Mouse (Mus musculus): Measurements from ENCODE around the gene Ipo11. TPM values are rescaled to one million over a fixed set of nuclear protein-coding genes. Genes with fewer than 3 reads are reported as not detected.
A peak's percentile ranks its signal among the peaks of the same experiment; 100 is the strongest.
"Not testable (repeated sequence)": the region's sequence is repeated elsewhere in the genome, so short reads cannot be mapped to it uniquely, and the experiment has no call there.

Ipo11 gene
- polyA plus RNA-seq, 1 experiment from 2014 or later, result 40.0 TPM

DNA sequence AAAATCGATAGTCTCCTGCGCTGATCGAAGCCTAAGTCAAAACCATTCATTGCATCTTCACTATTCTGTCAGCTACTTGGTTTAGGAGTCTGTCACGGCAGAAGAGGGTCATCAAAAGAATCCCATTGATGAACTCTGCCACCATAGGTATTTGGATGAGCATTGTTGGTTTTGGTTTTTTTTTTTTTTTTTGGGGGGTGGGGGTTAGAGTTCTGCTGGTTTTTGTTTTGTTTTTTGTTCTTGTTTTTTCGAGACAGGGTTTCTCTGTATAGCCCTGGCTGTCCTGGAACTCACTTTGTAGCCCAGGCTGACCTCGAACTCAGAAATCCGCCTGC is 347 bp upstream of the Ipo11 start:
- Histone ChIP-seq H3K4me2 (peak overlapping the region; percentile 69), H3K27ac (replicated peaks) (peak overlapping the region; percentile 87), H3K27me3 (no peaks in the 10 kb centered on the region), H3K4me1 (replicated peaks) (peaks cover 21% of the 10 kb centered on the region), H3K36me3 (no peaks in the 10 kb centered on the region), H3K9me3 (no peaks in the 10 kb centered on the region), H3K4me3 (peak overlapping the region; percentile 76), H3K9ac (peak overlapping the region; percentile 41; the same call in 1 of the 2 replicates)
- ATAC-seq (ENCODE audit: low FRiP score, low read depth), result no peak; the same call in 1 of the 2 replicates
- 25% methylated on average over 7 of the region's 7 CpGs for WGBS

DNA sequence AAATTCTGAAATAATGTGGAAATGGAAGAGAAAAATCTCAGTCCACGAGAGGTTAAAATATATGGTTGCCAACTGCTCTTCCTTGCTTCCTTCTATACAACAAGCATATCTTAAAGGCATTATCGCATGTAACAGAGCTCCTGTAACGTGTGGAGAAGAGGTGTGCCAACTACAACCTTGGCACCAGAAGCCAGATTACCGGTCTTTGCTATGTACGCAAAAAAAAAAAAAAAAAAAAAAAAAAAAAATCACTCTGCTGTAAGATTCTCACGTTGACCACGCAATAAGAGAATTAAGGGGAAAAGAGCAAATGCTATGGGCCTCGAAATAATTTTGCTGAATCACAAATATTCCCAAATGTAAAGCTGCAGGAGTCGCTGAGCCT is 895 bp downstream of the Ipo11 start:
- WGBS, result 6% methylated on average over 9 of the region's 9 CpGs
- peak overlapping the region; percentile 79 for H3K9ac ChIP-seq
- peaks cover 21% of the 10 kb centered on the region for H3K4me1 ChIP-seq (replicated peaks)
- no peaks in the 10 kb centered on the region for H3K36me3 ChIP-seq
- peak overlapping the region; percentile 69 for H3K4me2 ChIP-seq
- no peaks in the 10 kb centered on the region for H3K27me3 ChIP-seq
- no peaks in the 10 kb centered on the region for H3K9me3 ChIP-seq
- peak overlapping the region; percentile 76 for H3K4me3 ChIP-seq
- ATAC-seq (ENCODE audit: low FRiP score, low read depth), result no peak
- H3K27ac ChIP-seq (replicated peaks), result peak overlapping the region; percentile 87

DNA sequence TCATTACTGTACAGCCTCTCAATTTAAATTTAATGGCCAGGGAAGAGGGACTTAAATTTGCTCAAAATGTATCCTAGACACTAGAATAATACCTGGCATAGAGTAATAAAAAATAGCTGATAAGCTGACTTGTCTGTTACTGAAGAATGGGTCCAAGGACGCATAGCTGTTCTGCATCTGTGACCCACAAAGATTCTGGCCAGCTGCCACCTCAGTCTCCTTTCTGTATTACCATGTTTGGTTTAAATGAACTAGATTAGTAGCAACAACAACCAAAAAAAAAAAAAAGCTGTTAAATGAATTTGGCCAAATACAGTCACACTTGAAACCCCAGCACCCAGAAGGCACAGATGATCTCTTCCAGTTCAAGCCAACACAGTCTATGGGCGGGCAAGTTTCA is 7.6 kb downstream of the Ipo11 start:
- Histone ChIP-seq H3K27me3 (no peaks in the 10 kb centered on the region), H3K4me2 (no peak overlapping the region), H3K9me3 (no peaks in the 10 kb centered on the region), H3K27ac (replicated peaks) (no peak overlapping the region), H3K4me3 (no peak overlapping the region), H3K36me3 (peaks cover 11% of the 10 kb centered on the region; the same call in 1 of the 2 replicates), H3K4me1 (replicated peaks) (peaks cover 3% of the 10 kb centered on the region; the same call in 1 of the 2 replicates), H3K9ac (no peak overlapping the region)
- ATAC-seq (ENCODE audit: low FRiP score, low read depth), result no peak
- WGBS, result 93% methylated on average over 2 of the region's 2 CpGs

DNA sequence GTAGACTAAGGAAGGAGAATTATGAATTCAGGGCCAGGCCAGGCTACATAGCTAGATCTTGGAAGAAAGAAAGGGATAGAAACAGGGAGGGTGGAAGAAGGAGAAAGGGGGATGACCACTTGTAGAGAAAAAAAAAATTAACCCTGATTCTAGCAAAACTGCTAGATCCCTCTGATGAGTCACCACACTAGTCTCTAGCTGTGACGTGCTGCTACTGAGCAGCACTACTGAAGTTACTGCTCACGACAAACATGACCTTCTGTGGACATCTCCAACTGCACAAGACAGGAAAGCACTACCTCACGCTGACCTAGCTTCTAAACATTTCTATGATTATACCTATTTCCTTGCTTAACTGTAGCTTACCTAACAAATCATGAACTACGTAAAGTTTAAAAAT is 8.5 kb downstream of the Ipo11 start:
- no peak for ATAC-seq (ENCODE audit: low FRiP score, low read depth)

DNA sequence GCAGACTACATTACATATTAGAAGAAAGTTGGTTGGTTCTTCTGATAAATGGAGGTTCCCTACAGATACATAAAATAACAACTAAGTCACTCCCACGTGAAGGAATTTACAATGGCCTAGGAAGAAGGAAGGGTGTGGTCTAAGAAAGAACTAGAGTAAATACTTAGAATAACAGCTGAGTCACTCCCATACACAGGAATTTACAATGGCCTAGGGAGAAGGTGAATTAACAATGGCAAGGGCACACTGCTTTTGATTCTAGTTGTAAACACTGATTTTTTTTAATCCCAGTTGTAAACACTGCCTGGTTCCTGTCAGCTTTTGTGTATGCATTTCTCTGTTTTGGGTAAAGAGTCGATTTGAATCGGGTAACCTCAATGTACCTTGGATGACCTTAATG is 10.8 kb downstream of the Ipo11 start:
- not testable (repeated sequence) for H3K4me1 ChIP-seq (replicated peaks); H3K4me2 ChIP-seq; H3K9me3 ChIP-seq; H3K9ac ChIP-seq; ATAC-seq (ENCODE audit: low FRiP score, low read depth); H3K27me3 ChIP-seq; H3K4me3 ChIP-seq; H3K27ac ChIP-seq (replicated peaks)
- WGBS, result 93% methylated on average over 3 of the region's 3 CpGs
- H3K36me3 ChIP-seq, result peaks cover 31% of the 10 kb centered on the region; the same call in 1 of the 2 replicates

More for the DNA sequence above, 8.5 kb downstream of the Ipo11 start:
- no peak overlapping the region for H3K9ac ChIP-seq
- no peaks in the 10 kb centered on the region for H3K4me1 ChIP-seq (replicated peaks)
- H3K27me3 ChIP-seq, result no peaks in the 10 kb centered on the region
- no peak overlapping the region for H3K4me3 ChIP-seq
- WGBS, result 97% methylated on average over 4 of the region's 4 CpGs
- no peak overlapping the region for H3K27ac ChIP-seq (replicated peaks)
- peaks cover 14% of the 10 kb centered on the region; the same call in 1 of the 2 replicates for H3K36me3 ChIP-seq
- no peaks in the 10 kb centered on the region for H3K9me3 ChIP-seq
- H3K4me2 ChIP-seq, result no peak overlapping the region

DNA sequence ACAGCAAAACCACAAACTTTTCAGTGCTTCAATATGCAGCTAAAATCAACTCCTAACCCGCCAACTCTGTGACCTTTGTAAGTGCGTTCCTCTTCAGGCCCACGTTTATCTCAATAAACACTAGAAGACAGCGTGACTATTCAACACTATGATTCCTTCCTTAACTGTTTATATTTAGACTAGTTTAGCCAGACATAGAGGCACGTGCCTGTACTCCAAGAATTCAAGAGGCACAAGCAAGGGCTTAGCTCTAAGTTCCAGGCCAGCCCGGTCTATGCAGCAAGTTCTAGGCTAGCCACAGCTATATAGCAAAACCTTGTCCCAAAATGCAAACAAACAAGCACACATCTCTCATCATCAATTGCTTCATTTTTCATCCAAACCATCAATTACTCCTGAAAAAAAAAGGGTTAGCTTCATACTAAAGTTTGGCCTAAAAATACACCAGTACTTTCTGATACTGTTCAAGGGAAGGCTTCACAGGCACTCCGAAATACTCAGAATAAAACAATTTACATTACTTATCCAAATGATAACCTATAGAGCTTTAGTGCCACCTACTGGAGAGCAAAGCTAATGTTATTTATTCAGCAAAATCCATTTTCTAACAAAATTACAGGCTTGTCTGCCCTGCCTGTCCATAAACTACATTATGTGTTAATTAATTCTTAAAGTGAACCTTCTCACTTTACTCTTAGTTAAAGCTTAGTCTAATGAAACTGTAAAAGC is 18.3 kb downstream of the Ipo11 start:
- ATAC-seq (ENCODE audit: low FRiP score, low read depth), result no peak
- WGBS, result 83% methylated on average over 7 of the region's 7 CpGs

GRCm38 (mm10) chr13:106913125-106913736 is 23.5 kb downstream of the Ipo11 start:
- H3K36me3 ChIP-seq, result peaks cover 13% of the 10 kb centered on the region
- H3K9ac ChIP-seq, result no peak overlapping the region
- 82% methylated on average over 3 of the region's 3 CpGs for WGBS
- no peaks in the 10 kb centered on the region for H3K4me1 ChIP-seq (replicated peaks)
- no peaks in the 10 kb centered on the region for H3K9me3 ChIP-seq
- H3K4me3 ChIP-seq, result no peak overlapping the region
- no peak overlapping the region for H3K27ac ChIP-seq (replicated peaks)
- no peak for ATAC-seq (ENCODE audit: low FRiP score, low read depth)
- no peak overlapping the region for H3K4me2 ChIP-seq
- no peaks in the 10 kb centered on the region for H3K27me3 ChIP-seq

More for the DNA sequence above, 18.3 kb downstream of the Ipo11 start:
- Histone ChIP-seq H3K4me1 (replicated peaks) (no peaks in the 10 kb centered on the region), H3K4me3 (no peak overlapping the region), H3K36me3 (peaks cover 22% of the 10 kb centered on the region; the same call in 1 of the 2 replicates), H3K4me2 (no peak overlapping the region), H3K9me3 (no peaks in the 10 kb centered on the region), H3K27ac (replicated peaks) (no peak overlapping the region), H3K27me3 (no peaks in the 10 kb centered on the region), H3K9ac (no peak overlapping the region)

DNA sequence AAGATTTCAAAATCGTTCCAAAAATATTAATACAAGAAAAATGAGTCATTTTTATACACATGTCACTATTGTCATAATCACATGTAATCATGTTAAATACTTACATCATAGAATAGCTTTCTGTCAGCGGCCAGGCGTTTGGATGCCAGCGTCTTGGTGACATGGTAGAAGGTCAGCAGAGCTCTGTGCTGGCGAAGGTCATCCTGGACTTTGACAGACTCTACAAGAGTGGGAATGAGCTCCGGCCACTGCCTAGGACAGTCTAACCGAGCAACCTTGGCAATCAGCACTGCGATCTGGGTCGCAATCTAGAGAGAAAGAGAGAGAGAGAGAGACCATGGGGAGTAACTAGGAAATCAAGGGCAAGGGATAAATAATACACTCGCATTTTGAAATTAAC is 26.7 kb downstream of the Ipo11 start:
- H3K4me3 ChIP-seq, result no peak overlapping the region
- no peaks in the 10 kb centered on the region for H3K27me3 ChIP-seq
- 97% methylated on average over 10 of the region's 10 CpGs for WGBS
- H3K36me3 ChIP-seq, result peaks cover 26% of the 10 kb centered on the region
- no peak for ATAC-seq (ENCODE audit: low FRiP score, low read depth)
- no peak overlapping the region for H3K27ac ChIP-seq (replicated peaks)
- H3K9me3 ChIP-seq, result no peaks in the 10 kb centered on the region
- no peak overlapping the region for H3K9ac ChIP-seq
- no peak overlapping the region for H3K4me2 ChIP-seq
- H3K4me1 ChIP-seq (replicated peaks), result no peaks in the 10 kb centered on the region

- Histone ChIP-seq H3K4me1 (replicated peaks) (no peaks in the 10 kb centered on the region), H3K9me3 (no peaks in the 10 kb centered on the region), H3K27me3 (no peaks in the 10 kb centered on the region), H3K4me2 (no peak overlapping the region), H3K9ac (no peak overlapping the region), H3K4me3 (no peak overlapping the region), H3K36me3 (peaks cover 26% of the 10 kb centered on the region), H3K27ac (replicated peaks) (no peak overlapping the region)
- WGBS, result 91% methylated on average over 4 of the region's 4 CpGs
- no peak for ATAC-seq (ENCODE audit: low FRiP score, low read depth)
These were observed 29.5 kb downstream of the Ipo11 start for GRCm38 (mm10) chr13:106907273-106907672.

GRCm38 (mm10) chr13:106905154-106905553 is 31.6 kb downstream of the Ipo11 start:
- H3K27ac ChIP-seq (replicated peaks); H3K9me3 ChIP-seq; H3K4me1 ChIP-seq (replicated peaks); H3K9ac ChIP-seq; ATAC-seq (ENCODE audit: low FRiP score, low read depth); H3K4me2 ChIP-seq; H3K27me3 ChIP-seq; H3K4me3 ChIP-seq: not testable (repeated sequence)
- H3K36me3 ChIP-seq, result peaks cover 27% of the 10 kb centered on the region
- WGBS, result 87% methylated on average over 6 of the region's 6 CpGs

DNA sequence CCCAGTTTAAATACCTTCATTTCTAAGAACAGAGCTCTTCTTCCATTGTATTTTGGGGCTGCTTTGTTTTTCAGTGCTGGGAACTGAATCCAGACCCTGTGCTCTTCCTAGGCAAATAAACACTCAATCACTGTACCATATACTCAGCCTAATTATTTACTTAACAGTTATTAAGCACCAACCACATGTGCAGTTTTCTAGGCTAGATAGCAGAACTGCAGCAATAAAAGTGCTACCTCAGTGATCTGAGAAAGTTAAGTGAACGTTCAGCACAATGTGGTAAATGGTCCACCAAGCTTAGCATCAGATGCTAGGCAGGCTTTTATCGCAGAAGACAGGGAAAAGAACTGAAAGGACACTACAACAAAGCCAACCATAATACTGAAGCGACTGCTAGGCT is 32.1 kb downstream of the Ipo11 start:
- no peaks in the 10 kb centered on the region for H3K27me3 ChIP-seq
- 90% methylated on average over 3 of the region's 3 CpGs for WGBS
- no peak for ATAC-seq (ENCODE audit: low FRiP score, low read depth)
- no peak overlapping the region for H3K4me3 ChIP-seq
- H3K4me1 ChIP-seq (replicated peaks), result no peaks in the 10 kb centered on the region
- no peak overlapping the region for H3K27ac ChIP-seq (replicated peaks)
- peaks cover 27% of the 10 kb centered on the region for H3K36me3 ChIP-seq
- no peaks in the 10 kb centered on the region for H3K9me3 ChIP-seq
- H3K9ac ChIP-seq, result no peak overlapping the region
- no peak overlapping the region for H3K4me2 ChIP-seq

DNA sequence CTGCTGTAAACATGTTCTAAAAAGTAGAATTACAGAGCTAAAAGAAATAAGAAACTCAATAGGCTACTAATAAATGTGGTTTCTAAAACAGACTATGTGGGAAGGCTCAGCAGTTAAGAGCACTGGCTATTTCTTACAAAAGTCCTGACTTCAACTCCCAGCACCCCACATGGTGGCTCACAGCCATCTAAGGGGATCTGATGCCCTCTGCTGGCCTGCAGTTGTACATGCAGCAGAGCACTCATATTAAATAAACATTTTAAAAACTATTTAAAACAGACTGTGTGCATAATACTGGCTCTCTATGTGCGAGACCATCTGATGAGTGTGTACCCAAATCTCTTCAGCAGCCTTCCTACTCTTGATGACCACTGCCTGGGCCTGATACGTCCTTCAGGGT is 42.5 kb downstream of the Ipo11 start:
- no peak for ATAC-seq (ENCODE audit: low FRiP score, low read depth)
- Histone ChIP-seq H3K36me3 (peaks cover 23% of the 10 kb centered on the region), H3K9ac (no peak overlapping the region), H3K27me3 (no peaks in the 10 kb centered on the region), H3K4me3 (no peak overlapping the region), H3K27ac (replicated peaks) (no peak overlapping the region), H3K4me1 (replicated peaks) (no peaks in the 10 kb centered on the region), H3K9me3 (no peaks in the 10 kb centered on the region), H3K4me2 (no peak overlapping the region)
- WGBS, result 93% methylated on average over 2 of the region's 2 CpGs

Measured in hindbrain, embryonic 15.5 days (tissue).